Mouse (Mus musculus): ENCODE measurements at regions not wholly inside any gene's neighbourhood (a gene's known extent, or its start where the extent isn't known, plus 50 kb on each side); places are given as distances from the start of the nearest gene placed in this dataset.

- DNase-seq, result no peak
Measured at GRCm38 (mm10) chr1:121178611-121179245, 153.7 kb downstream of the Insig2 start.

GRCm38 (mm10) chr1:121180273-121181030 lies 151.9 kb downstream of the Insig2 start:
- DNase-seq, result peak; percentile 57

GRCm38 (mm10) chr1:121188895-121189294 lies 143.5 kb downstream of the Insig2 start:
- DNase-seq, result no peak

- no peak for DNase-seq
Measured at GRCm38 (mm10) chr1:121194800-121195199, 137.6 kb downstream of the Insig2 start.

GRCm38 (mm10) chr1:121215843-121216242 lies 116.5 kb downstream of the Insig2 start:
- no peak for DNase-seq

GRCm38 (mm10) chr1:121224250-121224649 lies 108.1 kb downstream of the Insig2 start:
- DNase-seq, result no peak

- no peak for DNase-seq
Measured at GRCm38 (mm10) chr1:121226466-121227232, 105.7 kb downstream of the Insig2 start.

- DNase-seq, result no peak
Measured at GRCm38 (mm10) chr1:121227233-121227594, 105.2 kb downstream of the Insig2 start.

- DNase-seq, result no peak
Measured at GRCm38 (mm10) chr1:121243576-121243975, 88.8 kb downstream of the Insig2 start.

GRCm38 (mm10) chr1:121247556-121247955 lies 84.8 kb downstream of the Insig2 start:
- DNase-seq, result no peak

GRCm38 (mm10) chr1:121249081-121249480 lies 83.3 kb downstream of the Insig2 start:
- no peak for DNase-seq

- no peak for DNase-seq
Measured at GRCm38 (mm10) chr1:121250686-121251085, 81.7 kb downstream of the Insig2 start.

GRCm38 (mm10) chr1:121252056-121252455 lies 80.3 kb downstream of the Insig2 start:
- DNase-seq, result no peak

GRCm38 (mm10) chr1:121254196-121254595 lies 78.2 kb downstream of the Insig2 start:
- DNase-seq, result no peak

All from kidney, adult 11 months (tissue).